28 mouse cellular contexts compared by ENCODE assay signal in the genomic region with DNA sequence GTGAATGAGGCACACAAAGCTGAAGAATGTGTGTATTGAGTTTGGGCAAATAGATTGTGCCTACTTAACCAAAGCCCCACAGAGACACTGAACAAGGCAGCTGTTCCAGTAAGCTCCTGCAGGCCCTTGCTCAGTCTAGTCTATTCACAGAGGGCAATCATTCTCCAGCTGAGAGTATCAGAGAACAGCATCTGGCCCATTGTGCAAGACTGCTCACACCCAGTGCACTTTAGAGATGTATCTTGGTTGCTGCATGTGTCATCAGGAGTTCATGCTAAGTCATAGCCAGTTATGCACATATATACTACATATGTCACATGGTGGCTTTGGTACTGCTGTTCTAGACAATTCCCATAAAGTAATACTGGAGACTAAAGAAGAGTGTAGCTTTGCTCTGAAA.
DNase-seq lines count a peak whose midpoint lies in the region; ATAC-seq and TF ChIP-seq lines count a peak whose summit lies in the region.
"Had no signal": no experiment of that assay in that cellular context is flagged by ENCODE, and none has a peak within 500 bp of the region (broad histone marks: within the 10 kb centered on the region; RNA-seq: fewer than 3 reads in every experiment).

No protein-coding gene starts in this region.

- H3K4me2 ChIP-seq in kidney, embryonic 15.5 days: no peak overlapping the region
- no peak overlapping the region for H3K4me2 ChIP-seq in kidney, embryonic 16.5 days (replicated peaks; ENCODE audit: low read depth, low read length)
- no peak overlapping the region for H3K4me2 ChIP-seq in intestine, postnatal 0 days (replicated peaks; ENCODE audit: low read depth)
- H3K4me2 ChIP-seq in stomach, postnatal 0 days (replicated peaks; ENCODE audit: low read depth): no peak overlapping the region
- no peak overlapping the region for H3K4me2 ChIP-seq in heart, embryonic 12.5 days
- H3K4me2 ChIP-seq: embryonic facial prominence, embryonic 13.5 days; forebrain, embryonic 13.5 days; hindbrain, embryonic 13.5 days had no signal

- no peaks in the 10 kb centered on the region for H3K36me3 ChIP-seq in kidney, embryonic 15.5 days
- H3K36me3 ChIP-seq in kidney, embryonic 16.5 days (ENCODE audit: insufficient read depth, low read length): no peaks in the 10 kb centered on the region
- no peaks in the 10 kb centered on the region for H3K36me3 ChIP-seq in intestine, postnatal 0 days (ENCODE audit: control insufficient read depth, insufficient read depth)
- no peaks in the 10 kb centered on the region for H3K36me3 ChIP-seq in stomach, postnatal 0 days (ENCODE audit: control insufficient read depth, insufficient read depth, low read length)
- H3K36me3 ChIP-seq in heart, embryonic 12.5 days: no peaks in the 10 kb centered on the region
- H3K36me3 ChIP-seq: embryonic facial prominence, embryonic 10.5 days; embryonic facial prominence, embryonic 13.5 days; heart, embryonic 10.5 days; hindbrain, embryonic 13.5 days had no signal

- no peak for TF ChIP-seq POLR2A in brain, embryonic 14.5 days (IDR thresholded peaks at IDR 0.05; ENCODE audit: borderline replicate concordance, extremely low read depth, insufficient read depth, insufficient read length, poor library complexity, severe bottlenecking)

- ATAC-seq in kidney, embryonic 15.5 days (replicated peaks; ENCODE audit: low FRiP score): no peak
- ATAC-seq in kidney, embryonic 16.5 days (ENCODE audit: low FRiP score, low TSS enrichment): no peak
- ATAC-seq in intestine, postnatal 0 days: peak; percentile 74
- ATAC-seq in stomach, postnatal 0 days (ENCODE audit: low FRiP score, low TSS enrichment): 0 out of 2 replicates have a peak, but pooled peaks have one; percentile 11
- no peak for ATAC-seq in heart, embryonic 12.5 days (ENCODE audit: insufficient number of reproducible peaks, low FRiP score)
- ATAC-seq: CD4-positive, CD25-positive, alpha-beta regulatory T cell, adult 4 months; forebrain, embryonic 13.5 days; forebrain, embryonic 16.5 days; hindbrain, postnatal 0 days; inflammation-experienced regulatory T-cells, adult 6 months had no signal

- H3K9me3 ChIP-seq in kidney, embryonic 15.5 days (replicated peaks): no peaks in the 10 kb centered on the region
- no peaks in the 10 kb centered on the region for H3K9me3 ChIP-seq in kidney, embryonic 16.5 days (ENCODE audit: low read length)
- H3K9me3 ChIP-seq in intestine, postnatal 0 days (ENCODE audit: control insufficient read depth): no peaks in the 10 kb centered on the region
- no peaks in the 10 kb centered on the region for H3K9me3 ChIP-seq in stomach, postnatal 0 days (ENCODE audit: control insufficient read depth, low read length)
- H3K9me3 ChIP-seq in heart, embryonic 12.5 days (replicated peaks): no peaks in the 10 kb centered on the region
- H3K9me3 ChIP-seq: embryonic facial prominence, embryonic 10.5 days; embryonic facial prominence, embryonic 13.5 days; forebrain, embryonic 13.5 days; heart, embryonic 10.5 days; hindbrain, embryonic 13.5 days had no signal

- no peak for TF ChIP-seq CTCF in brain, embryonic 14.5 days (IDR thresholded peaks at IDR 0.05; ENCODE audit: borderline replicate concordance, extremely low read depth, insufficient read depth, insufficient read length)
- TF ChIP-seq CTCF in intestine, postnatal 0 days (IDR thresholded peaks at IDR 0.05; ENCODE audit: low read depth): no peak
- TF ChIP-seq CTCF in stomach, postnatal 0 days (IDR thresholded peaks at IDR 0.05; ENCODE audit: low read depth): no peak

- H3K27me3 ChIP-seq in kidney, embryonic 15.5 days: no peaks in the 10 kb centered on the region
- no peaks in the 10 kb centered on the region for H3K27me3 ChIP-seq in kidney, embryonic 16.5 days (ENCODE audit: insufficient read depth, low read length)
- no peaks in the 10 kb centered on the region for H3K27me3 ChIP-seq in intestine, postnatal 0 days (replicated peaks; ENCODE audit: control insufficient read depth, insufficient read depth, low read length)
- H3K27me3 ChIP-seq in stomach, postnatal 0 days (ENCODE audit: control insufficient read depth, insufficient read depth, low read length): no peaks in the 10 kb centered on the region
- H3K27me3 ChIP-seq in heart, embryonic 12.5 days (replicated peaks): no peaks in the 10 kb centered on the region
- H3K27me3 ChIP-seq: forebrain, embryonic 13.5 days; hindbrain, embryonic 13.5 days had no signal

- no peak overlapping the region for H3K9ac ChIP-seq in kidney, embryonic 15.5 days
- no peak overlapping the region for H3K9ac ChIP-seq in kidney, embryonic 16.5 days (replicated peaks; ENCODE audit: low read length)
- no peak overlapping the region for H3K9ac ChIP-seq in intestine, postnatal 0 days (ENCODE audit: low read depth, low read length)
- no peak overlapping the region for H3K9ac ChIP-seq in stomach, postnatal 0 days (ENCODE audit: low read length)
- H3K9ac ChIP-seq in heart, embryonic 12.5 days: no peak overlapping the region
- H3K9ac ChIP-seq: embryonic facial prominence, embryonic 13.5 days; forebrain, embryonic 13.5 days; hindbrain, embryonic 13.5 days had no signal

- TF ChIP-seq EP300 in stomach, postnatal 0 days (optimal IDR thresholded peaks at IDR 0.05): no peak

- DNase-seq in brain, embryonic 14.5 days (ENCODE audit: low read depth): peak; percentile 14
- no peak for DNase-seq in stomach, postnatal 0 days (ENCODE audit: low spot score)
- DNase-seq in urinary bladder, adult 18-20 months (ENCODE audit: low spot score in 2 of 2): no peak
- DNase-seq in neural tube, embryonic 10.5 days (ENCODE audit: extremely low spot score, low spot score): no peak
- DNase-seq: adrenal gland, adult 2 months; adrenal gland, postnatal 14 days; cerebellum, adult 11-12 months; cerebellum, adult 8-10 months; cerebellum, postnatal 10 days; cerebellum, postnatal 36 days; embryo, embryonic 11 days; gastrocnemius, postnatal 10 days; gastrocnemius, postnatal 36 days; heart, adult 2 months had no signal

- H3K27ac ChIP-seq in kidney, embryonic 15.5 days: peak overlapping the region; percentile 7; the same call in 1 of the 2 replicates
- H3K27ac ChIP-seq in kidney, embryonic 16.5 days (ENCODE audit: low read length): no peak overlapping the region
- peak overlapping the region; percentile 62; the same call in 1 of the 2 replicates for H3K27ac ChIP-seq in intestine, postnatal 0 days (ENCODE audit: low read depth, low read length)
- H3K27ac ChIP-seq in stomach, postnatal 0 days (replicated peaks): no peak overlapping the region
- no peak overlapping the region for H3K27ac ChIP-seq in heart, embryonic 12.5 days (ENCODE audit: poor library complexity, severe bottlenecking)
- H3K27ac ChIP-seq: embryonic facial prominence, embryonic 10.5 days; embryonic facial prominence, embryonic 13.5 days; forebrain, embryonic 13.5 days; heart, adult 2 months; heart, embryonic 10.5 days; hindbrain, embryonic 13.5 days; hindbrain, postnatal 0 days had no signal

- H3K4me1 ChIP-seq in kidney, embryonic 15.5 days: peaks cover 16% of the 10 kb centered on the region
- H3K4me1 ChIP-seq in kidney, embryonic 16.5 days (ENCODE audit: insufficient read depth, low read length): peaks cover 18% of the 10 kb centered on the region
- peaks cover 8% of the 10 kb centered on the region for H3K4me1 ChIP-seq in intestine, postnatal 0 days (replicated peaks; ENCODE audit: control insufficient read depth, insufficient read depth, low read length)
- peaks cover 6% of the 10 kb centered on the region for H3K4me1 ChIP-seq in stomach, postnatal 0 days (replicated peaks; ENCODE audit: control insufficient read depth, insufficient read depth)
- peaks cover 14% of the 10 kb centered on the region for H3K4me1 ChIP-seq in heart, embryonic 12.5 days (replicated peaks)
- H3K4me1 ChIP-seq: embryonic facial prominence, embryonic 10.5 days had no signal

- H3K4me3 ChIP-seq in kidney, embryonic 15.5 days (replicated peaks): no peak overlapping the region
- H3K4me3 ChIP-seq in kidney, embryonic 16.5 days (ENCODE audit: low read length): no peak overlapping the region
- H3K4me3 ChIP-seq in intestine, postnatal 0 days (ENCODE audit: low read depth, low read length): no peak overlapping the region
- no peak overlapping the region for H3K4me3 ChIP-seq in stomach, postnatal 0 days (ENCODE audit: low read depth, low read length)
- no peak overlapping the region for H3K4me3 ChIP-seq in heart, embryonic 12.5 days
- H3K4me3 ChIP-seq: embryonic facial prominence, embryonic 10.5 days; embryonic facial prominence, embryonic 13.5 days; erythroblast, embryonic 14.5 days; forebrain, embryonic 13.5 days; heart, adult 2 months; heart, embryonic 10.5 days; hindbrain, embryonic 13.5 days had no signal

Comparison
In these comparisons a context has a peak if more than half of its experiments do, and no peak if none do; other contexts are left out.
1. H3K27ac ChIP-seq: peak in kidney, embryonic 15.5 days (single experiment) and intestine, postnatal 0 days (single experiment); none in kidney, embryonic 16.5 days (single experiment), stomach, postnatal 0 days (single experiment) and heart, embryonic 12.5 days (single experiment).
2. ATAC-seq: peak in intestine, postnatal 0 days (single experiment) and stomach, postnatal 0 days (single experiment); none in kidney, embryonic 15.5 days (single experiment), kidney, embryonic 16.5 days (single experiment) and heart, embryonic 12.5 days (single experiment).